Mouse (Mus musculus): ENCODE measurements around the gene Anks1b. TPM values are rescaled to one million over a fixed set of nuclear protein-coding genes. Genes with fewer than 3 reads are reported as not detected.

The Anks1b gene
- polyA plus RNA-seq, 1 experiment from 2014 or later, result 9.7 TPM

- Histone ChIP-seq H3K9ac (ENCODE audit: low read length) (no peak overlapping the region), H3K4me2 (ENCODE audit: low read depth) (no peak overlapping the region), H3K9me3 (ENCODE audit: control insufficient read depth, low read length) (no peaks in the 10 kb centered on the region), H3K4me3 (ENCODE audit: low read depth, low read length) (no peak overlapping the region), H3K36me3 (ENCODE audit: control insufficient read depth, insufficient read depth, low read length) (no peaks in the 10 kb centered on the region), H3K27me3 (ENCODE audit: control insufficient read depth, insufficient read depth, low read length) (no peaks in the 10 kb centered on the region), H3K27ac (ENCODE audit: low read depth, low read length) (no peak overlapping the region), H3K4me1 (ENCODE audit: control insufficient read depth, insufficient read depth, low read length) (no peaks in the 10 kb centered on the region)
- WGBS, result 89% methylated on average over 2 of the region's 2 CpGs
- DNase-seq (ENCODE audit: low spot score) (no peak), ATAC-seq (ENCODE audit: insufficient read depth, low FRiP score, low TSS enrichment) (no peak)
Measured at GRCm38 (mm10) chr10:90408484-90408883, 535.2 kb downstream of the Anks1b start.

GRCm38 (mm10) chr10:90431527-90431926 is 558.2 kb downstream of the Anks1b start:
- Histone ChIP-seq H3K9me3 (ENCODE audit: control insufficient read depth, low read length) (no peaks in the 10 kb centered on the region), H3K4me1 (ENCODE audit: control insufficient read depth, insufficient read depth, low read length) (0 out of 2 replicates have a peak, but pooled peaks cover 3% of the 10 kb centered on the region), H3K9ac (ENCODE audit: low read length) (no peak overlapping the region), H3K4me2 (ENCODE audit: low read depth) (no peak overlapping the region), H3K4me3 (ENCODE audit: low read depth, low read length) (no peak overlapping the region), H3K36me3 (ENCODE audit: control insufficient read depth, insufficient read depth, low read length) (no peaks in the 10 kb centered on the region), H3K27me3 (ENCODE audit: control insufficient read depth, insufficient read depth, low read length) (no peaks in the 10 kb centered on the region), H3K27ac (ENCODE audit: low read depth, low read length) (no peak overlapping the region)
- DNase-seq (ENCODE audit: low spot score), result no peak
- no peak for ATAC-seq (ENCODE audit: insufficient read depth, low FRiP score, low TSS enrichment)
- WGBS, result 72% methylated on average over 5 of the region's 5 CpGs

- DNase-seq (ENCODE audit: low spot score) (no peak), ATAC-seq (ENCODE audit: insufficient read depth, low FRiP score, low TSS enrichment) (no peak)
- H3K27me3 ChIP-seq (ENCODE audit: control insufficient read depth, insufficient read depth, low read length), result no peaks in the 10 kb centered on the region
- H3K4me2 ChIP-seq (ENCODE audit: low read depth), result no peak overlapping the region
- no peak overlapping the region for H3K4me3 ChIP-seq (ENCODE audit: low read depth, low read length)
- no peaks in the 10 kb centered on the region for H3K36me3 ChIP-seq (ENCODE audit: control insufficient read depth, insufficient read depth, low read length)
- WGBS, result 49% methylated on average over 9 of the region's 9 CpGs
- no peak overlapping the region for H3K9ac ChIP-seq (ENCODE audit: low read length)
- no peaks in the 10 kb centered on the region for H3K9me3 ChIP-seq (ENCODE audit: control insufficient read depth, low read length)
- no peak overlapping the region for H3K27ac ChIP-seq (ENCODE audit: low read depth, low read length)
- 0 out of 2 replicates have a peak, but pooled peaks cover 3% of the 10 kb centered on the region for H3K4me1 ChIP-seq (ENCODE audit: control insufficient read depth, insufficient read depth, low read length)
Measured at GRCm38 (mm10) chr10:90431974-90432373, 558.7 kb downstream of the Anks1b start.

- Histone ChIP-seq H3K4me2 (ENCODE audit: low read depth) (peak overlapping the region; percentile 29), H3K4me3 (ENCODE audit: low read depth, low read length) (no peak overlapping the region), H3K9me3 (ENCODE audit: control insufficient read depth, low read length) (no peaks in the 10 kb centered on the region), H3K4me1 (ENCODE audit: control insufficient read depth, insufficient read depth, low read length) (0 out of 2 replicates have a peak, but pooled peaks cover 3% of the 10 kb centered on the region), H3K27me3 (ENCODE audit: control insufficient read depth, insufficient read depth, low read length) (no peaks in the 10 kb centered on the region), H3K27ac (ENCODE audit: low read depth, low read length) (no peak overlapping the region), H3K9ac (ENCODE audit: low read length) (no peak overlapping the region), H3K36me3 (ENCODE audit: control insufficient read depth, insufficient read depth, low read length) (no peaks in the 10 kb centered on the region)
- ATAC-seq (ENCODE audit: insufficient read depth, low FRiP score, low TSS enrichment) (no peak), DNase-seq (ENCODE audit: low spot score) (no peak)
- WGBS, result 43% methylated on average over 12 of the region's 12 CpGs
Measured at GRCm38 (mm10) chr10:90432479-90432878, 559.2 kb downstream of the Anks1b start.

GRCm38 (mm10) chr10:90441036-90441435 is 567.7 kb downstream of the Anks1b start:
- DNase-seq (ENCODE audit: low spot score), result no peak

GRCm38 (mm10) chr10:90441656-90442055 is 568.3 kb downstream of the Anks1b start:
- Histone ChIP-seq H3K27me3 (ENCODE audit: control insufficient read depth, insufficient read depth, low read length) (no peaks in the 10 kb centered on the region), H3K4me3 (ENCODE audit: low read depth, low read length) (no peak overlapping the region), H3K9ac (ENCODE audit: low read length) (no peak overlapping the region), H3K4me2 (ENCODE audit: low read depth) (no peak overlapping the region), H3K36me3 (ENCODE audit: control insufficient read depth, insufficient read depth, low read length) (no peaks in the 10 kb centered on the region), H3K9me3 (ENCODE audit: control insufficient read depth, low read length) (no peaks in the 10 kb centered on the region), H3K4me1 (ENCODE audit: control insufficient read depth, insufficient read depth, low read length) (no peaks in the 10 kb centered on the region), H3K27ac (ENCODE audit: low read depth, low read length) (no peak overlapping the region)
- ATAC-seq (ENCODE audit: insufficient read depth, low FRiP score, low TSS enrichment) (no peak), DNase-seq (ENCODE audit: low spot score) (no peak)
- WGBS, result 51% methylated on average over 1 of the region's 1 CpGs

More at GRCm38 (mm10) chr10:90441036-90441435, 567.7 kb downstream of the Anks1b start:
- H3K27me3 ChIP-seq (ENCODE audit: control insufficient read depth, insufficient read depth, low read length), result no peaks in the 10 kb centered on the region
- no peaks in the 10 kb centered on the region for H3K36me3 ChIP-seq (ENCODE audit: control insufficient read depth, insufficient read depth, low read length)
- no peak for ATAC-seq (ENCODE audit: insufficient read depth, low FRiP score, low TSS enrichment)
- H3K4me3 ChIP-seq (ENCODE audit: low read depth, low read length), result no peak overlapping the region
- no peaks in the 10 kb centered on the region for H3K9me3 ChIP-seq (ENCODE audit: control insufficient read depth, low read length)
- no peak overlapping the region for H3K4me2 ChIP-seq (ENCODE audit: low read depth)
- H3K27ac ChIP-seq (ENCODE audit: low read depth, low read length), result no peak overlapping the region
- no peak overlapping the region for H3K9ac ChIP-seq (ENCODE audit: low read length)
- no peaks in the 10 kb centered on the region for H3K4me1 ChIP-seq (ENCODE audit: control insufficient read depth, insufficient read depth, low read length)
- 77% methylated on average over 4 of the region's 4 CpGs for WGBS

GRCm38 (mm10) chr10:90464906-90465305 is 591.6 kb downstream of the Anks1b start:
- H3K4me3 ChIP-seq (ENCODE audit: low read depth, low read length), result no peak overlapping the region
- H3K27ac ChIP-seq (ENCODE audit: low read depth, low read length), result no peak overlapping the region
- H3K9me3 ChIP-seq (ENCODE audit: control insufficient read depth, low read length), result no peaks in the 10 kb centered on the region
- no peak for DNase-seq (ENCODE audit: low spot score)
- 70% methylated on average over 2 of the region's 2 CpGs for WGBS
- no peak overlapping the region for H3K9ac ChIP-seq (ENCODE audit: low read length)
- no peaks in the 10 kb centered on the region for H3K36me3 ChIP-seq (ENCODE audit: control insufficient read depth, insufficient read depth, low read length)
- H3K4me1 ChIP-seq (ENCODE audit: control insufficient read depth, insufficient read depth, low read length), result no peaks in the 10 kb centered on the region
- ATAC-seq (ENCODE audit: insufficient read depth, low FRiP score, low TSS enrichment), result no peak
- H3K27me3 ChIP-seq (ENCODE audit: control insufficient read depth, insufficient read depth, low read length), result no peaks in the 10 kb centered on the region
- H3K4me2 ChIP-seq (ENCODE audit: low read depth), result no peak overlapping the region

GRCm38 (mm10) chr10:90465426-90465825 is 592.1 kb downstream of the Anks1b start:
- Histone ChIP-seq H3K27me3 (ENCODE audit: control insufficient read depth, insufficient read depth, low read length) (no peaks in the 10 kb centered on the region), H3K9ac (ENCODE audit: low read length) (no peak overlapping the region), H3K36me3 (ENCODE audit: control insufficient read depth, insufficient read depth, low read length) (no peaks in the 10 kb centered on the region), H3K4me2 (ENCODE audit: low read depth) (no peak overlapping the region), H3K4me1 (ENCODE audit: control insufficient read depth, insufficient read depth, low read length) (no peaks in the 10 kb centered on the region), H3K27ac (ENCODE audit: low read depth, low read length) (no peak overlapping the region), H3K4me3 (ENCODE audit: low read depth, low read length) (no peak overlapping the region), H3K9me3 (ENCODE audit: control insufficient read depth, low read length) (no peaks in the 10 kb centered on the region)
- DNase-seq (ENCODE audit: low spot score), result no peak
- no peak for ATAC-seq (ENCODE audit: insufficient read depth, low FRiP score, low TSS enrichment)
- WGBS, result 89% methylated on average over 6 of the region's 6 CpGs

GRCm38 (mm10) chr10:90467546-90467945 is 594.2 kb downstream of the Anks1b start:
- 23% methylated on average over 1 of the region's 1 CpGs for WGBS
- ATAC-seq (ENCODE audit: insufficient read depth, low FRiP score, low TSS enrichment) (peak; percentile 63), DNase-seq (ENCODE audit: low spot score) (peak; percentile 13)
- Histone ChIP-seq H3K9ac (ENCODE audit: low read length) (no peak overlapping the region), H3K27me3 (ENCODE audit: control insufficient read depth, insufficient read depth, low read length) (no peaks in the 10 kb centered on the region), H3K36me3 (ENCODE audit: control insufficient read depth, insufficient read depth, low read length) (no peaks in the 10 kb centered on the region), H3K9me3 (ENCODE audit: control insufficient read depth, low read length) (no peaks in the 10 kb centered on the region), H3K4me1 (ENCODE audit: control insufficient read depth, insufficient read depth, low read length) (no peaks in the 10 kb centered on the region), H3K4me2 (ENCODE audit: low read depth) (no peak overlapping the region), H3K4me3 (ENCODE audit: low read depth, low read length) (no peak overlapping the region), H3K27ac (ENCODE audit: low read depth, low read length) (no peak overlapping the region)

All from neural tube, embryonic 11.5 days (tissue).